Mouse (Mus musculus) thymus, adult 2 months (tissue): ENCODE measurements around the gene Actg1.

ENCODE experiments used
- CTCF ChIP-seq: fragments of 200-500 bp; IDR thresholded peaks from 2 replicates; pipeline ENCODE4 v1.5.1; 2012; ENCODE audit warnings: mild to moderate bottlenecking, control low read depth, low read length, moderate library complexity, borderline replicate concordance; ENCODE audit not compliant: control insufficient read depth, poor library complexity, insufficient read depth; ENCODE audit errors: extremely low read depth
- POLR2A ChIP-seq: fragments of 200-500 bp; IDR thresholded peaks from 2 replicates; pipeline ENCODE4 v1.6.1; 2012; ENCODE audit warnings: mild to moderate bottlenecking, low read length, control low read depth, moderate library complexity; ENCODE audit not compliant: control insufficient read depth, poor library complexity, insufficient read depth; ENCODE audit errors: extremely low read depth

DNA sequence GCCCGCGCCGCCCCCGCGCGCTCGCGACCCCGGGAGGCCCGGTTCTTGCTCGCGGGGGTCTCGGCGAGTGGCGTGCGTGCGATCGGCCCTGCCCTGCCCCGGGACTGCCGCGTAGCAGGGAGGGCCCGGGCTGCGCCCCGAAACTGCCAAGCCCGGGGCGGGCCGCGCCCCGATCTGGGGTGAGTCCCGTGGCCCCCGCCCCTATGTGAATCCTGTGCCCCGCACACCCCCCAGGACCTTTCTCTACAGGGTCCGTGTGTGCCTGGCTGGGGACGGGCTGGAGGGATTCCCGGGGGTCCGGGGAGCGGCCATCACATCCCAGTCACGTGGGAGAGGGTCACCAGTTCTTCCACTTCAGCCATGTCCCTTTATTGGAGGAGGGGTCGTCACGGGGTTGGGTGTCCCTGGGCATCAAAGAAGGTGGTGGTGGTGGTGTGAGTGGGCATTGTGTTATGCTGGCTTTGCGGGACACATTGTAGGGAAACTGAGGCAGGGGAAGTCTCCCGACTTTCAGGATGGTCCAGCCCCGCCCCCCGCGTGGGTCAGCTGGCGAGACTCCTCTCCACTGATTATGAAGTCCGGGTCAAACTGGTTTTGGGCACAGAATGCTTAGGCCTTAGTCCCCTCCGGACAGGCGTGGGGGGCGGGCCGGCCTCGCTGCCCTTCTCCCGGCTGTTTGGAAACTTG lies 485 bp upstream of the Actg1 start:
- TF ChIP-seq CTCF, result no peak
- peak; percentile 39 for TF ChIP-seq POLR2A
